Mouse (Mus musculus) T-helper 2 cell (primary cell): Measurements from ENCODE around the gene Nrcam.

Source experiments
- in situ Hi-C: fragments of 300-600 bp; cut with MboI, MseI; formaldehyde crosslinking; loops from one replicate; pipeline ENCODE4 v1.15.1; 2025; ENCODE audit warnings: high pct_unique_total_duplicates

Gene Nrcam

DNA sequence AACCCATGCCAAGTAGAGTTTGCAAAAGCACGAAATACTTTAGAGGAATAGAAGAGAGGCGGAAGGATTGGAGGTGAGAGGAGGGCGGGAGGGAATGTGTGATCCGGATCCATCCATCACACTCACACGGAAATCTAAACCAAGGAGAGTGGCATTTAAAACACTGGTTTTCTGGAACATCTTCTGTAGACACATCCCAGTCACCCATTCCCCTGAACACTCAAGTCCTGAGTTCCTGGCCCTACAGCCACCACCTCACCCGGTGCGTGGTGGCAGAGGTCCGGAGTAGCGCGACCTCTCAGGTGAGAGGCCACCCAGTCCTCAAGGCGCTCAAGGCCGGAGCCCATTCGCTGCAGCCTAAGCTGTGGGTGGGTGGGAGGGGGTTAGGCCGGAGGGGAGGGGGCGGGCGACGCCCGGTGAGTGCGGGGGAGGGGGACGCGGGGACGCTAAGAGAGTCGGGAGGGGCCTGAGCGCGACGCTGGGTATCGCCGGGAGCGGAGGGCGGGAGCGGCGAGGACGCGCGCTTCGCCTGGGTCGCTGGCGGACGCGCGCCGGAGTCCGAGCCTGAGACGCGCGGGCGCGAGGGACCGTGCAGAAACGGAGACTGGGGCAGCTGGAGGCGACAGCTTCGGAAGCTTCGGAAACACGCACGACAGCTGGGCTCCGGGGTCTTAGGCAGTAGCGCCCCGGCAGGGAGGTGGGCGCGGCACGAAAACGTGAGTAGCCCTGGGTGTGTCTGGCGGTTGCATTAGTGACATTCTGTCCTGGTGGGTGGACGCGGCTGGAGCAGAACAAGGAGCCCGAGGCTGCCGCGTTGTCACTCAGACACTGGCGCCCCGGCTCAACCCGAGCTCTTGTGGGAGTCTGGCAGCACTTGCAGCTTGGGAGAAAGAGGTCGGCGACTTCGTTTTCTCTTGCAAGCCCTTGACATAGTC, at the start of gene Nrcam:
Gene Nrcam, plus strand, starts transcription at position 505 of the 935 bp plus-strand sequence.
- in situ Hi-C loops, result no loop called here

DNA sequence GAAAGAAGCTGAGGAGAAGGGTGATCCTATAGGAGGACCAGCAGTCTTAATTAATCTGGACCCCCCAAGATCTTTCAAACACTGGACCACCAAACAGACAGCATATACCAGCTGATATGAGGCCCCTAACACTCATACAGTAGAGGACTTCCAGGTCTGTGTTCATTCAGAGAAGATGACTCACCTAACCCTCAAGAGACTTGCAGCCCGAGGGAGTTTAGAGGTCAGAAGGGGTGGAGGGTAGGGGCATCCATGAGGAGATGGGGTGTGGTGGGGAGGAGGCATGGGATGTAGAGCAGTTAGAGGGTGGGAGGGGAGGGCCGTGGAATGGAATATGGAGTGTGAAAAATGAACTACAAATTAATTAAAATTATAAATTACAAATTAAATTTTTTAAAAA, 48.5 kb upstream of the Nrcam start:
- in situ Hi-C loops, result loop anchor here (25.0 kb wide), 1 partner anchor 257 kb away; no protein-coding TSS in a partner anchor

DNA sequence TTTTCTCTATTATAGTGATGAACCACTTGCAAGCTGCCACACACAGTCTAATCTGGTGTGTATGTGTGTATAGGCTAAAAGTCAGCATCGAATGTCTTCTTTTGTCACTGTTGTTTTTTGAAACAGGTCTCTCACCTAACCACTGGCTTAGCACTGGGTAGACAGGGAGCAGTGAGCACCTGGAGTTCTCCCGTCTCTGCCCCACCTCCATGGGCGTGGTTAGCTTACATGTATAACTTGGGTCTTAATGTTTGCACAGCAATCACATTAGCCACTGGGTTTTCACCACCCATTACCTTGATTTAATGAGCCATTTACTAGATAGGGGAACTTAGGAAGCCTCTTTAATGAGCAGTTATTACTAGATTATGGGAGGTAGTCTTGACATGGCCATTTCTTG, 47.2 kb upstream of the Nrcam start:
- in situ Hi-C loops, result loop anchor here (25.0 kb wide), 1 partner anchor 256 kb away; no protein-coding TSS in a partner anchor

DNA sequence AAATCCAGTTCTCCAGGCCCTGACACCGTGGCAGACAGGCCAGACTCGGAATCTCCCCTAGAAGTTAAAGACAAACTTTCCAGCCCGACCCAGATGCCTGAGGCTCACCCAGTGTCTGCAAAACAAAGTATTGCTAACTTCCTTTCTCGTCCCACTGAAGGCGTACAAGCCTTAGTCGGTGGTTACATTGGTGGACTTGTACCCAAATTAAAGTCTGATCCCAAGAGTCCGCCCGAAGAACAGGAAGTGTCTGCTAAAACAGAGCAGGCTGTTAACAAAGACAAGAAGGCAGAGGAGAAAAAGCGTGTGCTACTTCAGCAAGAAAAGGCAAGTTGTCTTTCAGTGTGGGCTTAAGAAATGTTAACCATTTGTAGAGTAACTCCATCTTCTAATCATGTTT, 45.3 kb upstream of the Nrcam start:
- in situ Hi-C loops, result loop anchor here (25.0 kb wide), 1 partner anchor 254 kb away; no protein-coding TSS in a partner anchor

DNA sequence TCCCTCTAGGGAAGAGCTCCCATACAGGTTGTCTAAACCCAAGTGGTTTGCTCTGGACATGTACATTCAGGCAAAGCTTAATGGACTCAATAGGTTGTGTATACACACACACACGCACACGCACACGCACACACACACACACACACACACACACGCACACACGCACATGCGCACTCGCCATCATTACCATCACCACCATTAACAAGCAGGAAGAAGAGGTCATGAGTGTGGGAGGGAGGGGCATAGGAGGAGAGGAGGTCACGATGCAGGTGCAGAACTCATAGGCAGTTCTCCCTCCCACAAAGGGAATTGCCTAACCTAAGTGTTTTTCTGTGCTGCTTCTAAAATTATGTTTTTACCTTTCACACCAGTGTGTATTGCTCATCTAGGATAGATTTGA, 41.7 kb upstream of the Nrcam start:
- in situ Hi-C loops, result loop anchor here (25.0 kb wide), 1 partner anchor 250 kb away; no protein-coding TSS in a partner anchor

DNA sequence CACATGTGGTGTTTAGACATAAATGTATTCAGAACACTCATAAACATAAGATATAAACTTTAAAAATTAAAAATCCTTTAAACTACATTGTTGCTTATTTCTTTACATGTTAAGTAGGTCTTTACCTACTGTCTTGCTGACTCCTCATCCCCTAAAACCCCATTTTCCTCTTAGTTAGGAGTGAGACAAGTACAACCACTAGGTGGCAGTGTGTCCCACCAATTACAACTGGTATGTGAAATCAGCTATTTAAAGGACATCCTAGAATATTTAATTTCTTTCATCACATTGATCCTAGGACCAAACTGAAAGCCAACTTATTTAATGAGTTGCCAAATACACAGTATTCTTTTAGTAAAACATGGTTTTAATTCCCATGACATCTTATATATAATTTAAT, 36.4 kb upstream of the Nrcam start:
- in situ Hi-C loops, result loop anchor here (25.0 kb wide), 1 partner anchor 245 kb away; no protein-coding TSS in a partner anchor

DNA sequence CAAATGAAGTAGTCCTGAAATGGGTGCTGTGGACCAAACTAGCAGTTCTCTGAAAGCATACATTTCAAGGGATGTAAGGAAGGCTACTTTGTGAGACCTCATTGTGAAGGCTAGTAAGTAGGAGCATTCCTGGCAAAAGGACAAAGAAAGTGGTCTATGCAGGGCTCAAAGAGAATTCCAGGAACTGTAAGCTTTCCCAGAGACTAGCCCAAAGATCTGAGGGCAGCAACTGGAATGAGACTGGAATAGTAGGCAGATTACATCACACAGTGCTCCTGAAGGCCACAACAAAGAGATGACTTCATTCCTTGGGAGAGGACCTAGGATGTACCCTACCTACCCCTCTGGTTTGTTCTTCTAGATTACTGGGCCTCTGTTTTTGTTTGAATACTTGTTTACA, 27.9 kb upstream of the Nrcam start:
- in situ Hi-C loops, result no loop called here

DNA sequence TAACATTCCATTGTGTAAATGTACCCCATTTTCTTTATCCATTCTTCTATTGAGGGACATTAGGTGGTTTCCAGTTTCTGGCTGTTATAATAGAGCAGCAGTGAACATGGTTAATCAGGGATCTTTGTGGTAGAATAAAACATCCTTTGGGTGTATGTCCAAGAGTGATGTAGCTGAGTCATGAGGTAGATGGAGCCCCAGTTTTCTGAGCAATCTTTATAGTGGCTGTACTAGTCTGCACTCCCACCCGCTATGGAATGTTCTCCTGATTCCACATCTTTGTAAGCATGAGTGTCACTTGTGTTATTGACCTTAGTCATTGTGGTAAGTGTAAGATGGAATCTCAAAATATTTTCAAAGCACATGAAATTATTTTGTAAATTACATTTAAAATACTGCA, 24.7 kb upstream of the Nrcam start:
- in situ Hi-C loops, result no loop called here

DNA sequence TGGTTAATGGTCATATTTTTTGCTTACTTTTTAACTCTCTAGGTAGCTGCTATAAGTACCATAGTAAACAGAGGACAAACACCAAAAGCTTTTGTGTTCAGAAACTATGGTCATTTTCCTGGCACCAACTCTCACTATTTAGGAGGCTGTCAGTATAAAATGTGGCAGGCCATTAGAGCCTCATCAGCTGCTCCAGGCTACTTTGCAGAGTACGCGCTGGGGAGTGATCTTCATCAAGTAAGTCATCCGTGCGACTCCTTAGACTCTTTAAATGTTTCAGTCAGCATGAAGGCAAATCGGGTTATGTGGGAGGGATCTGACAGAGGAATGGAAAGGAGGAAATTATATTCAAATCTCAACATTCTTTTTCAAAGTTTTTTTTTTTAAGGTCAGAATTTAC, 23.8 kb upstream of the Nrcam start:
- in situ Hi-C loops, result no loop called here

DNA sequence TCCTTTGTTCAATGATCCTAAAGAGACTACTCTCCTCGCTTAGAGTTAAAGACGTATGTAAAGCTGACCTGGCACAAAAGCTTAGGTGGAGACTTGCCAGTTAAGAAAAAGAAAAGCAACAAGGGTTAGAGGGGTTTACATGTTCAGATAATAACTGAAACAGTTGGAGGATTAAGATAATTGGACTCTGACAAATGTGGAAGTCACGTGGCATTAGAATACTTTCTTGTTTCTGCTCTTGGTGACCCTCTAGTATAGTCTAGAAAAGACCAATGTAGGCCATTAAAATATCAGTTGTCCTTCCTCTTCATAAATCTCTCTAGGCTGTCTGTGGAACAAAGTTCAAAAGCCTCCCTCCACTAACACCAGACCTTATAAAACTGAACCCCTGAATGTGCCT, 20.5 kb upstream of the Nrcam start:
- in situ Hi-C loops, result no loop called here

DNA sequence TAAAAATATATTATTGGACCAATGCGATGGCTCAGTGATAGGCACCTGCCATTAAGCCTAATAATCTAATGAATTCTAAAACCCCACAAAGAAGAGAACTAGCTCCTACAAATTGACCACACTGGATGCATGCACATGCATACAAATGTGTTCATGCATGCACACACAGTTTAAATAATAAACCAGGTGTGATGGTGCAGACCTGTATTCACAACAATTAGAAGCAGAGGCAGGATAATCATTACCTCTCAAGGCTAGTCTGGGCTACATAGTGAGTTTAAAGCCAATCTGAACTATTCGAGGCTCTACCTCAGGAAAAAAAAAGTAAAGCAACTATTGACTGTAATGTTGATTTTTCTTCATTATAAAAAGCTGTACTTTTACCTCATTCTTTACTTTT, 13.5 kb upstream of the Nrcam start:
- in situ Hi-C loops, result no loop called here

DNA sequence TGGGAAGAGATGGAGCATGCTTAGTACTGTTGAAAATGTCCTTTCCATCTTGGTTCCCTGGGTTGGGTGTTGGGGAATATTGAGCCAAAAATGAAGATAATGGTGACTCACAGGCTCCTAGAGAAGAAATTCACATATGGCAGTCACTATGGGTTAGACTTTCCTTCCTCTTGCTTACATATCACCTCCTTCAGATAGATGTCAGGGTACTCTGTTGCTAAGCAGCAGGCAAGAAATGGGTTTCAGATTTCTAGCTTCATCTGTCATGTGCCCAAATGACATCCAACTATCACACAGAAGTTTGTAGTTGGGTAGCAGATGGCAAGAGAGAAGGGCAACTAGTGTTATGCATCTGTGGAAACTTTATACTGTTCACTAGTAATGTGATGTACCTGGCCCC, 3.6 kb upstream of the Nrcam start:
- in situ Hi-C loops, result no loop called here

DNA sequence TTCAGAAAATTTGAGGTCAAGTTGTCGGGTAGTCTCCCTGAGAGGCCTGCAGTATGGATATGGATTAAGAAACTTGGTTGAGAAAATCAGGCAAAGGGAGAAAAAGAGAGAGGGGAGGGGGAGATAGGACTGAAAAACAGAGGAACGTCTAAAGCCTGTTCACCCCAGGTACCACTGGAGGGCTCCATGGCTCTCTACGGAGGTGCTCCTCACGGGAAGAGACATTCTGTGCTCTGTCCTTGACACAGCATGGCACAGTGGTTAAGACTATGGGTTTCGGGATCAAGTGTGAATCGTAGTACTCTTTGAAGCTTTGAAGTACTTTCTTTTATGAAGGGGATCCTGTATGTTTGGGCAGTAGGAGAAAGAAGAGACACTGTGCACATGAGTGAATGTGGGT, 1.2 kb upstream of the Nrcam start:
- in situ Hi-C loops, result no loop called here

DNA sequence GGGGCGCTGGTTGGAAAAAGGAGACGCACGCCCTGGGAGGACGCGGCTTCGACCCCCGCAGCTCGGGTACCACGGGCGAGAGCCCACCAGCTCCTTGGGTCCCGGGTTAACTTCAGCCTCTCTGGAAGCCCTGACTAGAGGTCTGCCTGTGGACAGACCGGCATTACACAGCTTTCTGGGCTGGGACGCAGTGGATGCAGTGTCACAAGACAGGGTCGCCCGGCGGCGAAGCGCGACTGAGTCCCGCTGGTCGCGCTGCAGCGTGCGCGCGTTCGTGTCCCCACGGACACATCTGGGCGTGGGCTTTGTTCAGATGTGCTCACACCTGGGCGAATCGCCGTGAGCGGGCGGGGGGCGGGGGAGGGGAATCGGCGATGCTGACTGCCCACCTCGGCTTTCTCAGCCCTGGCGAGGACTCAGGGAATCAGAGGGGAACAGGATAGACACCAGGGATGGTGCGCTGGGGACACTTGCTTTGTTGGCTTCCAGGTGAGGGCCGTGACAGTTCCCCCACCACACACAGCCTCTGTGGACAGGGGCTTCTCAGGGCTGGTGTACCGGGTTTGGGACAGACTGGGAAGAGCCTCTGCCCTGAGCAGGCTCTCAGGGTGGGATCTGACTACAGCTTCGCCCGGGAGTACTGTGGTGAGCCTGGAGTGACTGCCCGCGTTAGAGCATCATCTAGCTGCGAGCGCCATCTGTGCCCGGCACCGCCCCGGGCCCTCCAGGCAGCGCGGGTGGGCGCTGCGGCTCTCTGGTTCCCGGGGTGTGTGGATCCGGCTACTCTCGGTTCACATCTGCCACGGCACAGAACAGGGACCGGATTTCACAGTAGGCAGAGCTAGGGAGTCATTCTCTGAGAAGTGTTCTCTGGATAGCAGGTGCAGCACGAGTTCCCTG, 881 bp downstream of the Nrcam start:
- in situ Hi-C loops, result no loop called here

DNA sequence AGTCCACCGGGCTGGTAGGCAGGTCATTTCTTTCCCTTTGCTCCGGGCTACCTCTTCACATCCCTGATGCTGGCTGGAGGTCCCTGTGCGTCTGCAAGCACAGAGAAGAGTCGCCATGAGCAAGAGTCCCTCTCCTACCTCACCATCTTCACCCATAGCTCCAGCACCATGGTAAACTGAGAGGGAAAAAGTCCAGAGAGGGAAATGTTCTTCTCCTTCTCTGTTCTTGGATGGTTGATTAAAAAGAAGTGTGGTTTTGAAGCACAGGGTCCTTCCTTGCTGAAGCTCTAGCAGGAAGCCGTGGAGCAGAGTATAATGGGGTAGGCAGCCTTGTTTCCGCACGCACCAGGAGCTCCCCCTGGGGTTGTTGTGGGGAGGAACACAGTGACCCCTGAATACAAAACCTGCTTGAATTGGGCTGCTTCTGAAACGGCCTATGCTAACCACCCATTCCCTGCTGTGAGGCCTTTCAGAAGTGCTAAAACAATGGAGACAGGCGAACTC, 1.6 kb downstream of the Nrcam start:
- in situ Hi-C loops, result no loop called here

DNA sequence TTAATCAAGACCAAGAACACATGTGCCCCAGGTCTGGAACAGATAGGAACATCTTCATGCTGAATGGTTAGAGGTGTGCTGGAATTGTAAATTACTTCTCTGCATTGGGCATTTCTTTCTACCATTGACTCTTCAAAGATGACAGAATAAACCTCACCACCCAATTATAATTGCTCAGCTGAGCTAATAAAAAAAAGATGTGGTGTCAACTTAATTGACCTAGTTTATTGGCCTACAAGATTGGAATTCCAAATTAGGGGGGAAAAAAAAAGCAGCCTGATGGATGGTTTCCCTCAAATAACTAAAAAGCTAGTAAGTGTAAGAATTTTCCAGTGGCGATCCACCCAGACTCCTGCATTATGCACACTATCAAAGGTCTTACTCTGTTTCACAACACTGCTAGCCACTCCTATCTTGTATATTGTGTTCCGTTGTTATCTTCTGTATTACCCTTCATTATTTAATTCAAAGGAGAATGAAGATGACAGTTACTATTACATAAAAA, 8.5 kb downstream of the Nrcam start:
- in situ Hi-C loops, result no loop called here

DNA sequence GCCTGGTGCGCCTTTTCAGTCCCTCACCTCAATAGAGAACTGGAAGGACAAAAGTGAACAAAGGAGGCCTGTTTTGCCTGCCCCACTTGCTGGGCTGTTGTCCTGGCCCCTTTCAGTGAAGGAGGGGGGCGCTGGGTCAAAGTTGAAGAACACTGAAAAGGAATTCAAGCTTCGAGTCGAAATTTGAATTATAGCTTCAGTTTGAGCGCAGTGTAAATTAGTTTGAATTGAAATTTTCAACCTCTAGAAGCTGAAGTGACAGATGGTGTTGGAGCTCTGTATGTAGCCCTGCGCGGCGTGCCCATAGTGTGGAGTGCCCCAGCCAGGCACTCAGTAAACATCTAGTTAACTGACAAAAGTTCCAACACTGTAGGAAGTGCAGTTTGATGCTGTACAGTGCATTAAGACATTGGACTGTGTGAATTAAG, 9.5 kb downstream of the Nrcam start:
- in situ Hi-C loops, result no loop called here

DNA sequence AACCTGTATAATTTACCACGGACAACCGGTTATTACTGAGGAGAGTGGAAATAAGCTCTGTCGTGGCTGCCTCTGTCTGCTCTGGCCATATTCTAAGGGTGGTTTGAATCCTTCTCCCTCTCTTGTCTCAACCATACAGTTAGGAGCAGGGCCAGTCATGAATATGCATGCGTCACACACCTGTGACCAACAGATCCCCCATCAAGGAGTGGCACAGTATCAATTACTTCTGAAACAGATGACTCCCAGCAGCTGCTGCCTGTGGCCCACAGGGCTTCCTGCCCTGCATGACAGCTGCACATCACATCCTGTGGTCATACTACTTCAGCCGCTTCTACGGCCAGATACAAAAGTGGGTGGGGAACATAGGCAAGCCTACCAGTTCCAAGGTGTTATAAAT, 15.4 kb downstream of the Nrcam start:
- in situ Hi-C loops, result no loop called here

DNA sequence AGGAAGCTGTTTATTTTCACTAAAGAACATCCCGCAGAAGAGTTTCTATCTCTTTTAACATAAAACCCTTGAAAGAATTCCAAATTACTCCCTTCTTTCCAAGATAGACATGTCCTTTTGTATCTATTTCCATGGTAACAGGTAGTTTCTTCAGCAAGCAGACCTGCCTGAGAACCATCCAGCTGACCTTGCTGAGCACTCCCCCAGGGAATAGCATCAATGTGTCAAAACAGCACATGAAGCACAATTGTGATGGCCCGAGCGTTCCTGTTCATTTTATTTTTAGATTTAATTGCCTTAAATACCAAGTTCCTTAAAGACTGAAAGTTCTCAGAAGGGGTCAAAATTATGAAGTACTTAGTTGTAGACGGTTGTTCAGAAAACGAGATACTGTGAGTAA, 16.6 kb downstream of the Nrcam start:
- in situ Hi-C loops, result no loop called here

DNA sequence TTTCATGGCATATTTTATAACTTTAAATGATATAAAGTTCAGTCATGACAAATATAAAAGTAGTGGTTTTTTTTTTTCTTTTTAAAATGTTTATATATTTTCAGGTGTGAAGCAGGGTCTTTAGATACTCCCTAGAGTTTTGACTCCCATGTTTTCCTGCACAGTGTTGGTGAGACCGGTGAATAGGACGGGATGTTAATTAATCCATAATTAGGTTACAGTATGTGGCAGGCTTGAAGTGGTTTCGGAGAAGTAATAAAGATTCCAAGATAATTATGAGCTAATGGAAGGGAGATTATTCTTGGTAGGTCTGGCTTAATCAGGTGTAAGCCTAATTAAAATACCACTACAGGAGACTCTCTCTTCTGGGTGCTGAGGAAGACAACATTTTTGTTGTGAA, 17.5 kb downstream of the Nrcam start:
- in situ Hi-C loops, result no loop called here

DNA sequence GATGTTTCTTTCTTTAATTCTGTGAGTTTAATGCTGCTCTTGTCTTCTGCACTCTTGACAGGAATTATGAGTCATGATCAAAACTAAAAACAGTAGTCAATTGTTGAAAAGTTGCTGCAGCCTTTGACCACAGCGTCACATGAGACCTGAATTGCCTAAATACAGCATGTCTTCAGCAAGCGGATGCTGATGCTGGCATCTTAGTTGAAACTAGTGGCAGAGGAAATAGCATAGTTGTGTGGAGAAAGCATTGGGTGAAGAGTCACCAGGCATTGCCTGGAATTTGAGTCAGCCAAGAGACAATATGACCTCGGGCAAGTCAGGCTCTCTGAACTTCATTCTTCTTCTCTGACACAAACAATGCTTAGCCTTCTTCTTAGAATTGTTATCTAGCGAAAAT, 26.4 kb downstream of the Nrcam start:
- in situ Hi-C loops, result no loop called here

DNA sequence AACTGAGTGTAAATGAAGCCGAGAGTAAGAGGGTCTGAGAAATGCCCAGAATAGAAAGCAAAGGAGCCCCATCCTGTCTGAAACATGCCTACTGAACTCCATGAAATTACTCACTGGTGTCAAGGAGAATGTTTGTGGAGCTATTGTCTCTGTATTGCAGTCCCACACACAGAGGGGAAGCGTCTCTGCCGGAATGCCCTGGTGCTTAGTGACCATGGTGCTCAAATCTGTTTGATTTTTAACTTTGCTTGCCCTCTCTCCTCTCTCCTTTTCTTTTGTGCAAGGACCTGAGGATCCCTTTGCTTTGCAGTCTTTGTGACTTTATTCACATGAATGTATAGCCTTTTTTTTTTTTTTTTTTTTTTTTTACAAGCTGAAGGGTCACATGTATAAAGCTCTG, 28.8 kb downstream of the Nrcam start:
- in situ Hi-C loops, result no loop called here
